Mouse (Mus musculus): ENCODE data around the gene Vegfd. TPM values are rescaled to one million over a fixed set of nuclear protein-coding genes. Genes with fewer than 3 reads are reported as not detected.
A peak's percentile ranks its signal among the peaks of the same experiment; 100 is the strongest.

Gene Vegfd
- total RNA-seq (2014; rRNA removed) (not detected in 2 replicates), polyA plus RNA-seq (2015; fragmentation: Nextera tagmentation; extraction: Ambion mirVana) (0.29 and 0.33 TPM in 2 replicates)

GRCm38 (mm10) chrX:164373081-164373480 lies at the start of gene Vegfd:
Vegfd (plus strand) TSS chrX:164373378.
- Histone ChIP-seq H3K9me3 (ENCODE audit: low read length) (no peaks in the 10 kb centered on the region), H3K27ac (no peak within 1 kb of the TSS), H3K27me3 (ENCODE audit: insufficient read depth, low read length) (no peaks in the 10 kb centered on the region), H3K4me3 (ENCODE audit: low read length) (no peak within 1 kb of the TSS), H3K4me2 (ENCODE audit: low read depth, low read length) (no peak within 1 kb of the TSS), H3K36me3 (ENCODE audit: insufficient read depth, low read length) (no peaks in the 10 kb centered on the region), H3K9ac (replicated peaks; ENCODE audit: low read length) (no peak within 1 kb of the TSS), H3K4me1 (ENCODE audit: insufficient read depth, low read length) (no peaks in the 10 kb centered on the region)
- DNase-seq (ENCODE audit: low spot score) (peak; percentile 1), ATAC-seq (no peak)
- 43% methylated on average over 3 of the region's 3 CpGs for WGBS
- TF ChIP-seq CTCF (IDR thresholded peaks at IDR 0.05; ENCODE audit: low read depth): no peak

- no peak overlapping the region for H3K27ac ChIP-seq
- no peak for ATAC-seq
- no peaks in the 10 kb centered on the region for H3K9me3 ChIP-seq (ENCODE audit: low read length)
- no peak for TF ChIP-seq CTCF (IDR thresholded peaks at IDR 0.05; ENCODE audit: low read depth)
- no peak overlapping the region for H3K4me2 ChIP-seq (ENCODE audit: low read depth, low read length)
- WGBS: 72% methylated on average over 4 of the region's 4 CpGs
- no peak for DNase-seq (ENCODE audit: low spot score)
- no peaks in the 10 kb centered on the region for H3K4me1 ChIP-seq (ENCODE audit: insufficient read depth, low read length)
- H3K4me3 ChIP-seq (ENCODE audit: low read length): no peak overlapping the region
- no peak overlapping the region for H3K9ac ChIP-seq (replicated peaks; ENCODE audit: low read length)
- H3K27me3 ChIP-seq (ENCODE audit: insufficient read depth, low read length): no peaks in the 10 kb centered on the region
- H3K36me3 ChIP-seq (ENCODE audit: insufficient read depth, low read length): no peaks in the 10 kb centered on the region
Observed at GRCm38 (mm10) chrX:164323391-164323913, 49.7 kb upstream of the Vegfd start.

- TF ChIP-seq CTCF (IDR thresholded peaks at IDR 0.05; ENCODE audit: low read depth): no peak
- Histone ChIP-seq H3K9ac (replicated peaks; ENCODE audit: low read length) (no peak overlapping the region), H3K4me2 (ENCODE audit: low read depth, low read length) (no peak overlapping the region), H3K4me1 (ENCODE audit: insufficient read depth, low read length) (no peaks in the 10 kb centered on the region), H3K27me3 (ENCODE audit: insufficient read depth, low read length) (no peaks in the 10 kb centered on the region), H3K27ac (no peak overlapping the region), H3K4me3 (ENCODE audit: low read length) (no peak overlapping the region), H3K36me3 (ENCODE audit: insufficient read depth, low read length) (no peaks in the 10 kb centered on the region), H3K9me3 (ENCODE audit: low read length) (no peaks in the 10 kb centered on the region)
- no peak for DNase-seq (ENCODE audit: low spot score)
- ATAC-seq: no peak
- 90% methylated on average over 2 of the region's 2 CpGs for WGBS
Observed at GRCm38 (mm10) chrX:164330351-164330750, 42.8 kb upstream of the Vegfd start.

GRCm38 (mm10) chrX:164330766-164331165 lies 42.4 kb upstream of the Vegfd start:
- no peak overlapping the region for H3K9ac ChIP-seq (replicated peaks; ENCODE audit: low read length)
- no peaks in the 10 kb centered on the region for H3K9me3 ChIP-seq (ENCODE audit: low read length)
- DNase-seq (ENCODE audit: low spot score) (no peak), ATAC-seq (no peak)
- no peak overlapping the region for H3K4me2 ChIP-seq (ENCODE audit: low read depth, low read length)
- H3K27ac ChIP-seq: no peak overlapping the region
- H3K4me1 ChIP-seq (ENCODE audit: insufficient read depth, low read length): no peaks in the 10 kb centered on the region
- TF ChIP-seq CTCF (IDR thresholded peaks at IDR 0.05; ENCODE audit: low read depth): no peak
- no peaks in the 10 kb centered on the region for H3K36me3 ChIP-seq (ENCODE audit: insufficient read depth, low read length)
- WGBS: 76% methylated on average over 3 of the region's 3 CpGs
- H3K4me3 ChIP-seq (ENCODE audit: low read length): no peak overlapping the region
- H3K27me3 ChIP-seq (ENCODE audit: insufficient read depth, low read length): no peaks in the 10 kb centered on the region

GRCm38 (mm10) chrX:164338591-164338990 lies 34.6 kb upstream of the Vegfd start:
- H3K9ac ChIP-seq (replicated peaks; ENCODE audit: low read length): no peak overlapping the region
- H3K36me3 ChIP-seq (ENCODE audit: insufficient read depth, low read length): no peaks in the 10 kb centered on the region
- no peaks in the 10 kb centered on the region for H3K4me1 ChIP-seq (ENCODE audit: insufficient read depth, low read length)
- no peaks in the 10 kb centered on the region for H3K9me3 ChIP-seq (ENCODE audit: low read length)
- WGBS: 88% methylated on average over 4 of the region's 4 CpGs
- DNase-seq (ENCODE audit: low spot score) (no peak), ATAC-seq (no peak)
- no peak overlapping the region for H3K4me3 ChIP-seq (ENCODE audit: low read length)
- no peak overlapping the region for H3K4me2 ChIP-seq (ENCODE audit: low read depth, low read length)
- H3K27me3 ChIP-seq (ENCODE audit: insufficient read depth, low read length): no peaks in the 10 kb centered on the region
- no peak overlapping the region for H3K27ac ChIP-seq
- no peak for TF ChIP-seq CTCF (IDR thresholded peaks at IDR 0.05; ENCODE audit: low read depth)

GRCm38 (mm10) chrX:164345359-164345938 lies 27.7 kb upstream of the Vegfd start:
- Histone ChIP-seq H3K9ac (replicated peaks; ENCODE audit: low read length) (no peak overlapping the region), H3K4me1 (ENCODE audit: insufficient read depth, low read length) (no peaks in the 10 kb centered on the region), H3K4me2 (ENCODE audit: low read depth, low read length) (no peak overlapping the region), H3K9me3 (ENCODE audit: low read length) (no peaks in the 10 kb centered on the region), H3K27ac (no peak overlapping the region), H3K4me3 (ENCODE audit: low read length) (no peak overlapping the region), H3K27me3 (ENCODE audit: insufficient read depth, low read length) (no peaks in the 10 kb centered on the region), H3K36me3 (ENCODE audit: insufficient read depth, low read length) (no peaks in the 10 kb centered on the region)
- DNase-seq (ENCODE audit: low spot score) (no peak), ATAC-seq (no peak)
- TF ChIP-seq CTCF (IDR thresholded peaks at IDR 0.05; ENCODE audit: low read depth): no peak
- 92% methylated on average over 4 of the region's 4 CpGs for WGBS

GRCm38 (mm10) chrX:164348937-164349336 lies 24.2 kb upstream of the Vegfd start:
- no peak for DNase-seq (ENCODE audit: low spot score)
- 85% methylated on average over 3 of the region's 3 CpGs for WGBS

More at GRCm38 (mm10) chrX:164348937-164349336, 24.2 kb upstream of the Vegfd start:
- Histone ChIP-seq H3K27me3 (ENCODE audit: insufficient read depth, low read length) (no peaks in the 10 kb centered on the region), H3K4me1 (ENCODE audit: insufficient read depth, low read length) (no peaks in the 10 kb centered on the region), H3K9me3 (ENCODE audit: low read length) (no peaks in the 10 kb centered on the region), H3K27ac (no peak overlapping the region), H3K9ac (replicated peaks; ENCODE audit: low read length) (no peak overlapping the region), H3K4me3 (ENCODE audit: low read length) (no peak overlapping the region), H3K36me3 (ENCODE audit: insufficient read depth, low read length) (no peaks in the 10 kb centered on the region), H3K4me2 (ENCODE audit: low read depth, low read length) (no peak overlapping the region)
- no peak for TF ChIP-seq CTCF (IDR thresholded peaks at IDR 0.05; ENCODE audit: low read depth)
- no peak for ATAC-seq

Data from hindbrain, postnatal 0 days (tissue).